Mouse (Mus musculus): ENCODE results near the gene Hoxa5. TPM values are rescaled to one million over a fixed set of nuclear protein-coding genes. Genes with fewer than 3 reads are reported as not detected.

Hoxa5 gene
- polyA plus RNA-seq, 1 experiment from 2014 or later: 48.7 TPM

MicroRNAs encoded within 50 kb of the gene (microRNA counts, 519-probe panel; counts per million panel counts)
- 1,298 counts per million, percentile 6 among the panel's probes with 10 or more counts for microRNA mmu-miR-196b

Small RNAs within 50 kb of the gene (microRNA-seq; reads per million reads assigned to microRNA genes)
- 98.6 reads per million, percentile 53 among the genes with 10 or more reads in this experiment for gene Mir196b

Other genes with a start within 250 kb of the Hoxa5 start
- 59.3 and 65.0 TPM in 2 replicates for gene Skap2, start 192.0 kb downstream of the Hoxa5 start, polyA plus RNA-seq (2015; fragmentation: Nextera tagmentation; extraction: Ambion mirVana)
- gene Hoxa1, start 46.3 kb downstream of the Hoxa5 start, polyA plus RNA-seq (2015; fragmentation: Nextera tagmentation; extraction: Ambion mirVana): 1.3 and 1.4 TPM in 2 replicates
- 11.4 and 13.0 TPM in 2 replicates for gene Hoxa2, start 39.8 kb downstream of the Hoxa5 start, polyA plus RNA-seq (2015; fragmentation: Nextera tagmentation; extraction: Ambion mirVana)
- gene 5730596B20Rik, start 27.1 kb downstream of the Hoxa5 start, polyA plus RNA-seq (2015; fragmentation: Nextera tagmentation; extraction: Ambion mirVana): 2.1 and 2.3 TPM in 2 replicates
- 4.1 and 4.2 TPM in 2 replicates for gene Hoxa4, start 12.8 kb downstream of the Hoxa5 start, polyA plus RNA-seq (2015; fragmentation: Nextera tagmentation; extraction: Ambion mirVana)
- 2.9 and 3.1 TPM in 2 replicates for gene Hoxa6, start 4.1 kb upstream of the Hoxa5 start, polyA plus RNA-seq (2015; fragmentation: Nextera tagmentation; extraction: Ambion mirVana)
- gene Hoxa3, start 8.7 kb upstream of the Hoxa5 start, polyA plus RNA-seq (2015; fragmentation: Nextera tagmentation; extraction: Ambion mirVana): 7.5 and 9.4 TPM in 2 replicates
- gene Gm28308, start 8.8 kb upstream of the Hoxa5 start, polyA plus RNA-seq (2015; fragmentation: Nextera tagmentation; extraction: Ambion mirVana): not detected in 2 replicates
- 4.9 and 5.5 TPM in 2 replicates for gene Hoxa7, start 17.3 kb upstream of the Hoxa5 start, polyA plus RNA-seq (2015; fragmentation: Nextera tagmentation; extraction: Ambion mirVana)
- 0.16 and 0.29 TPM in 2 replicates for gene Hoxa9, start 26.5 kb upstream of the Hoxa5 start, polyA plus RNA-seq (2015; fragmentation: Nextera tagmentation; extraction: Ambion mirVana)
- gene Hoxa10, start 36.3 kb upstream of the Hoxa5 start, polyA plus RNA-seq (2015; fragmentation: Nextera tagmentation; extraction: Ambion mirVana): 0.17 TPM in 1 of 2 replicates, not detected in the other
- gene Hoxa11, start 41.2 kb upstream of the Hoxa5 start, polyA plus RNA-seq (2015; fragmentation: Nextera tagmentation; extraction: Ambion mirVana): not detected in 2 replicates
- not detected in 2 replicates for gene Hoxa13, start 56.3 kb upstream of the Hoxa5 start, polyA plus RNA-seq (2015; fragmentation: Nextera tagmentation; extraction: Ambion mirVana)
- gene Evx1, start 108.9 kb upstream of the Hoxa5 start, polyA plus RNA-seq (2015; fragmentation: Nextera tagmentation; extraction: Ambion mirVana): 0.06 and 0.10 TPM in 2 replicates

Measured in lung, embryonic 15.5 days (tissue).